Mouse (Mus musculus) heart, adult 11 months (tissue): ENCODE data around the gene Plch2.
"Not testable (repeated sequence)": the region's sequence is repeated elsewhere in the genome, so short reads cannot be mapped to it uniquely, and the experiment has no call there.

ENCODE experiments used
- DNase-seq: peaks from one replicate; pipeline ENCODE4 v3.0.0; 2022

Gene Plch2

GRCm38 (mm10) chr4:155056724-155057123 is at the start of gene Plch2:
Gene Plch2 (minus strand): TSS chr4:155056784.
- no peak for DNase-seq

DNA sequence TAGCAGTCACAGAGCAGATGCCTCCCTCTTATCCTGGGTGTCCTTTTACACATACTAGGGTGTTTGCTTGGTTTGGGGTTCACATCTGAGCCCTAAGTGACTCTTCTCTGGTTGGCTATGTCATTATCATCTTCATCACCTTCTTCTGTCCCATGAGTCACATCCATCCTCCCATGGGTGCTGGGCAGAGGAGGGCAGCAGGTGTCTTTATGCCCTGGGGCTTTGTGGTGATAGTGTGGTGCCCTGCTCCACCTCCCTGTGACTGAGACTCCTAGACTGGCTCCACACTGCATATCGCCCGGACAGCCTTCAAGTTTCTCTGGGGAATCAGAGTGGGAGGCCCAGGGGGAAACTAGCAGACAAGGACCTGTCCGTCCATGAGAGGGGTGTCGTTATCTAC is 42.0 kb upstream of the Plch2 start:
- DNase-seq: peak; percentile 76

DNA sequence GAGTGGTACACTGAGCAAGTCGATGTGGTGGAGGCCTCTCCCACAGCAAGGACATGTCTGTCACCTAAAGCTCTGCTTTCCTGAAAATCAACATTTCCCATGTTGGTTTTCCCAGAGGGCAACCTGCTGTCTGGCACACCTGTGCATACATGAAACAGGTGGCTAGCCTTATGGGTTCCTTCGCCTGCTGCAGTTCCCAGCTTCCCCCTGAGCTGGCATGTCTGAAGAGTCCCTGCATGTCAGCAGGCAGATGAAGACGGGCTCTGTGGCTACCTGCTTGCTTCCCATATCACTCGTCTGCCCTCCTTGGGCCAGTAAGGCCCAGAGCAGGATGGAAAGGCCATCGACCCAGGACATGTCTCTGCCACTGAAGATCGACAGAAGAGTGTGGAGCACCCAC is 40.9 kb upstream of the Plch2 start:
- peak; percentile 88 for DNase-seq

DNA sequence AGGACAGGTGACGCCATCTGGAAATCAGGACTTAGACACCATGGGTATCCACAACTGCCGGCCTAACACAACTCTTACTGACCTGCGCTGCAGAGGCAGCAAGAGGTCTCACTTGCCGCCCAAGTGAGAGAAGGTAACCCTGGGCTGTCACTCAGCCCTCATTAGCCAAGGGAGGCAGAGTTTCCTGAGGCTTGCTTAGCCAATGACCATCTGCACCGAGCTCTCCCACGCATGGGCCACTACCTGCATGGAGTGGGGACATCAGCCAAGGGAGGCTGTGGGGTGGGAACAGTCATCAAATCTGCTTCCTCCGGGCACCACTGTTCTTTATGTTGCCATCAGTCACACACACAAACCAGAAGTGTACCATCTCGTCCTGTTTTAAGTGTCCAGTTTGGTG is 39.4 kb upstream of the Plch2 start:
- peak; percentile 90 for DNase-seq

GRCm38 (mm10) chr4:155095238-155095900 is 38.8 kb upstream of the Plch2 start:
- peak; percentile 98 for DNase-seq

GRCm38 (mm10) chr4:155094565-155094964 is 38.0 kb upstream of the Plch2 start:
- DNase-seq: peak; percentile 94

GRCm38 (mm10) chr4:155093431-155094149 is 37.0 kb upstream of the Plch2 start:
- DNase-seq: peak; percentile 87

DNA sequence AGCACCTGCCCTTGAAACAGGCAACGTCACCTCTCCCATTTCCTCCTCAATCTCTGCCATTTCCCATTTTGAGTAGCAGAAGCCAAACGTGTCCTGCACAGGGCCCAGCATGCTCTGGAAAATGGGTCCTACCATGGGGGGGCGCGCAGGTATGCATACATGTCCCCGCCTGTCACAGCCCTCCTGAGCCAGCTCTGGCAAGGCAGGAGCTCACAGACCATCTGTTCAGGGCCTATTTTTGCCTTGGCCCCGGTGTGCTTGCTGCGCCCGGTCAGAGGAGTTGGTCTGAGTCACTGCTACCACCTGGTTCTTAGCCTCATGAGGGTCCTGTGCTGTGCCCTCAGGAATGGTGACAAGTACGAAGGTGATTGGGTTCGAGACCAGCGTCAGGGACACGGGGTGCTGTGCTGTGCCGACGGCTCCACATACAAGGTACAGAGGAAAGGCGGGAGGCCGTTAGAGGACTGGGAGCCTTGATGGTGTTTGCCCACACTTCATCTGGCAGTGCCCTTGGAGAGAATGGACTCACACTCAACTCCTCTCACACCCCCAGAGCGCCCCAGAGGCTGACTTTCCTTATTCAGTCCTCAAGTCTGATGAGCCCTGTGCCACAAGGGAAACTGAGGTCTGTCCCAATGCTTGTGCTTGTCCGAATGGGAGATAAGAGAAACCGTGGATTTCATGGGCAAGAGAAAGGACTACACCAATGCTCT is 36.3 kb upstream of the Plch2 start:
- DNase-seq: peak; percentile 85

DNA sequence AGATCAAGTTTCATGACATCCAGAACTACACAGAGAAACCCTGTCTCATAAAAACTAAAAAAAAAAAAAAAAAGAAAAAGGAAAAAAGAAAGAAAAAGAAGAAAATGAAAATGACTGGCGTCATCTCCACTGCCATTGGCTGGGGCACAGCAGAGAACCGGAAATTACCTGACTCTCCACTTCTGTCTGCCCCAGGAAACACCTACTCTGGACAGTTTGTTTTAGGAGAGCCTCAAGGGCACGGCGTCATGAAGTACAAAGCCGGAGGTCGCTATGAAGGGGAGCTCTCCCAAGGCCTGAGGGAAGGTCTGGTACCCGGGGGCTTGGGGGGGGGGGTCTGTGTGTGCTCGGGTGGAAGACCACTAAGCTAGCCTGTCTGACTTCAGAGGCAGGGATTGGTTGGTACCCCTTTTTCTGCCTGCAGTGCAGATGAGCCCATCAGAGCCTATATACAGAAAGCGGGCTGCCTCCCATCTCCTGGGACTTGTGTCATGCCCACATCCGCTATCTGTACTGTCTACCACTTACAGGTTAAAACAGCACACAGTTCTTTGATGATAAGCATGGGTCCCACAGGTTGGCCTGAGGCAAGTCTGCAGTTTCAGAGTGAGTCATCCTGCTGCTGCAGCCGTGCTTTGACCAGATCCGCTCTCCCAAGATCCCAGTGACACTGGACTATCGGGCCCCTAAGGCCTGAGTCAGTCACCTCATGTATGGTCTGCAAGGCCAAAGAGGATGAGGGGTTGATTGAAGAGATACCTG is 34.3 kb upstream of the Plch2 start:
- DNase-seq: peak; percentile 86

GRCm38 (mm10) chr4:155090147-155090546 is 33.6 kb upstream of the Plch2 start:
- peak; percentile 81 for DNase-seq

DNA sequence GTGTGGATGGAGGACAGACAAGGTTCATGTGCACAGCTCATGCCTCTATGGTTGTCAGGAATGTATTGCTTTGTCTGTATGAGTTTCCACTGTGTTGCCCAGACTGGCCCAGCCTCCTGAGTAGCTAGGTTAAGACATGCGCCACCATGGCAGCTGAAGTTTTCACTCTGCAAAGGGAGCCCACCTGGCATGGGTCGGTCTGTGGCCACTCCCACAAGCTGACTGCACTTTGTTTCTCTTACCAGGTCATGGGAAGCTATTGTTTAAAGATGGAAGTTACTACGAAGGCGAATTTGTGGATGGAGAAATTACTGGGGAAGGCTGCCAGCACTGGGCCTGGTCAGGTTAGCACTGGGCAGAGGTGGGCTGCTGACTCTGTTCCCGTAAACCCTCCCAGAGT is 32.7 kb upstream of the Plch2 start:
- peak; percentile 91 for DNase-seq

DNA sequence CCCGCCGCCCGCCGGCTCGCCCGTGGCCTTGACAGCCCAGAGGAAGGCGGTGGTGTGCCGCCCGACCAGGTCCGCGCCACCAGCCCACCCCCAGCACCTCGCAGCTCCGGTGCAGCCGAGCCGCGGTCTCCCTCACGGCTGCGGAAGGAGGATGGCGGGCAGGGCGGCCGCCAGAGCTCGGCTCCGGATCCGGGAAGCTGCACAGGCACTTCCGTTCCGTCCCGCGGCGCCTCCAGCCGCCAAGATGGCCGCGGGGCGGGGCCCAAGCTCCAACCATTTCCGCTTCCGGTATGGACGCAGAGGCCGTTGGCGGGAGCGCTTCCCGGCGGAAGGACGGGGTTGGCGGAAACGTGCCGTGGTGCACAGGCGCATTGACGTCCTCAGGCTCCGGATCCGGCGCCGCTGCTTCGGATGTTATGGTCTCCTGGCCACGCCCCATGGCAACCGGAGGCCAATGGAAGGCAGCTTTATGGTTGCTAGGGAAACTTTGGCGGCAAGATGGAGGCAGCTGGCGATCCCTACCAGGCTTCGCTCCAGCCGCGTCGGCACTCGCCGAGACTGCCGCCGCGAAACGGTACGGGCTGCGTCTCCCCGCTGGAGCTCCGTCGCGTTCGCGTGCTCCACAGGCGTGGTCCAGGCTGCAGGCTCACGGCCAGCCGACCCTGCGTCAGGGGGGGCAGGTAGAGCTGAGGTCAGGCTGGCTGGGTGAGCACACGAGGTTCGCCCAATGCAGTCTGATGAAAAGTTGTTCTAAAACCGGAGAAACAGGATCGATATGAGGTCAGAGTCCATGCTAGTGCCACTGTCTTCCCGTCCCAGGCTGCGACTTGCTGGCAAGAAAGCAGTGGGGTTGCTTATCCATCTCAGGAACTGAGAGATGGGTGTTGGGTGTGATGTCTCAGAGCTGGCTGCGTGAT is 29.8 kb upstream of the Plch2 start, which contains the start of the genes Rer1 and Morn1:
Gene Rer1 (minus strand): TSS at position 275 of the 917 bp plus-strand sequence.
Gene Morn1 (plus strand): TSS at position 470 of the 917 bp plus-strand sequence.
- peak; percentile 100 for DNase-seq

- DNase-seq: peak; percentile 86
These were observed 28.9 kb upstream of the Plch2 start for GRCm38 (mm10) chr4:155085206-155086107.

DNA sequence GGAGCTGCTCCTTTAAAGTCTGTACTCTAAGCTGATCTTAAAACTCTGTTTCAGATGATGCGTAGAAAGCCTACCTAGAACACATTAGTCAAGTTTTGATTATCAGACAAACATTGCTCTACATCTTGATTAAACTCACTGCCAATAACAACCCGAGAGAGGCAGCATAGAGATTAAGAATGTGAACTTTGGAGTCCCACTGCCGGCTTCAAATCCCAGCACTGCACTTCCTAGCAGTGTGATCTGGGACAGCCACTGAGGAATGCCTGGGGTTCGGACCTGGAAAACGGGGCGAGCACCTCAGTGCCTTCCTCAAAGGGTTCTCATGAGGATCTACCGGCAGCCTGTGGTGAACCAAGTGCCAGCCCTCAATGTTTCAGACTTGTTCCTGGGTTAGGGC is 27.8 kb upstream of the Plch2 start:
- no peak for DNase-seq

GRCm38 (mm10) chr4:155083553-155083952 is 27.0 kb upstream of the Plch2 start:
- DNase-seq: no peak

DNA sequence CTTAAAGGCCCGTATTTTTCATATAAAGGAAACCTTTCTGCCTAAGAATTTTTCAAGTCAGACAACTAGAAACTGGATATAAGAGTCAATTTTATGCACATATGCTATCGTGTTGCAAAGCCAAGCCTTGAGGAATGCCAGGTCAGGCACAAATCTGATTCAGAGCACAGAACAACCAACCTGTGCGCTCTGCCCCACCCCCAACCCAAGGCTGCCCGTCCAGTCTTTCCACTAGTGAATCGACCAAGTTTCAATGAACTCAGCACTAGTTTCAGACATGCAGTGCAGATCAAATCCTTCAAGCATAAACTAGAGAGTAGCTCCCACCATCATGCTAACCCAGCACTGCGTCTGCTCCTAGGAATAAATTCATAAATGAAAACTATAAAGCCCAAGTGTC is 23.1 kb upstream of the Plch2 start:
- no peak for DNase-seq

DNA sequence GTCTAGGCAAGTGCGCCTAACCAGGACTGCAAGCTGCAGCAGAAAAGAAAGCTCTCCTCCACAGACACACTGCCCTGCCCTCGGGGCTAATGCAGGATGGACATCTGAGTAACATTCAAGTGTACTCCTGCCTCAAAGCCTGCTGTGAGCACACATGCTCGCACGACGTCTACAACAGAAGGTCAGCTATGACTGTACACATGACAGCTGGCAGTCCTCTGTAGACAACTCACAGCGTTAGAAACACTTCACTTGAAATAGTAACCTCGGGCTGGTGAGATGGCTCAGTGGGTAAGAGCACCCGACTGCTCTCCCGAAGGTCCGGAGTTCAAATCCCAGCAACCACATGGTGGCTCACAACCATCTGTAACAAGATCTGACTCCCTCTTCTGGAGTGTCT is 22.2 kb upstream of the Plch2 start:
- DNase-seq: not testable (repeated sequence)

- no peak for DNase-seq
These were observed 20.1 kb upstream of the Plch2 start for GRCm38 (mm10) chr4:155076677-155077076.

- no peak for DNase-seq
These were observed 19.2 kb upstream of the Plch2 start for GRCm38 (mm10) chr4:155075813-155076212.

GRCm38 (mm10) chr4:155075137-155075536 is 18.6 kb upstream of the Plch2 start:
- DNase-seq: no peak

GRCm38 (mm10) chr4:155074418-155074817 is 17.8 kb upstream of the Plch2 start:
- DNase-seq: no peak
